Mouse (Mus musculus): ENCODE measurements around the gene Ptn.

Gene Ptn

DNA sequence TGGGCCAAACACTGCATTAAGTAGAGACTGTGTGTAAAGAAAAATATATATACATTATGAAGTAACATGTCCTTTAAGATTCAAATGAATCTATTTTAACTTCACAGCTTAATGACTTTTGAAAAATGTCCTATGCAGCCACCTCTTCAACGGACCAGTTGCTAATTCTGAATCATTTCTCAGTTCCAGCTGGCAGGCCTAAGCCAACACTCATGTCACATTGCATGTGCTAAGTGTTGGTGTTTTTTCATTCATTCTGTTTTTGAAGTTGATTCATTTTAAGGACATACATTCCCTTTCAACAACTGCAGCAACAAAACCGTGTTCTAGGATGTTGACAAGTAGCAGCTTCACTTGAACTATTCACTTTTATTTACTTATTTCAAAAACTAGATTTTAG, 6.0 kb upstream of the Ptn start:
- no peak for DNase-seq (ENCODE audit: low spot score)

DNA sequence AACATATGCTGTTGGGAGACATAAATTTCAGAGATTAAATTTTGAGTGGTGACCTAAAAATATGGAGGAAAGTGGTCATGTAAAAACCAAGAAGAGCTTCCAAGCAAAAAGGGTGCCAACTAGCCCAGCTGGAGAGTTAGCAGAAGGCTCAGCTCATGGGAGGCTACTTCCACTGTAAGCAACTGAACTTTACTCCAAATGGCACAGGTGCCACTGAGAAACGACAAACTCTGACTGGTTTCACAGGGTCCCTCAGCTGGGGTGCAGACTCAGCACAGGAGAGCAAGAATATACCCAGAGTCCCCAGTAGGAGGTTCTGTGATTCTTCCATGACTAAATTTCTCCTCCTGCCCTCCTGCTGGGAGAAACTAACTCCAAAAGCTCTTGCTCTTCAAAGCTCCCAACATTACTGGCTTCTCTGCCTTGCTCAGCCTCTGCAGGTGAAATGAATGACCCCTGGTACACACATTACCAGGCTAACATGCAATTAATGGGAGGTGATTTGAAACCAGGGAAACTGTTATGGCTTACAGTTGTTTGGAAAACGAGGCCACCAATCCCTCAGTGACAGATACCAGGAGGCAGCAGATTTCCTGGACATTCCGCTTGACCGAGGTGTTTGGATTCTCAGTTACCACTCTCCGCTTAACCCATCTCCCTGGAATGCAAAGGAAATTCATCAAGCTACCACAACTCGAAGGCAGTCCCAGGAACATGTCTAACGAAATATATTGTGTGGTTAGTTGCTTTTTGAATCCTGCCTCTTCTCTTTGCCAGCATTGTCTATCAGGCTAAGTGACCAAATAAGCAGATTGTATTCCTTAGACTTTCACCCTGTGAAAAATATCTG, 2.9 kb upstream of the Ptn start:
- no peak for DNase-seq (ENCODE audit: low spot score)

DNA sequence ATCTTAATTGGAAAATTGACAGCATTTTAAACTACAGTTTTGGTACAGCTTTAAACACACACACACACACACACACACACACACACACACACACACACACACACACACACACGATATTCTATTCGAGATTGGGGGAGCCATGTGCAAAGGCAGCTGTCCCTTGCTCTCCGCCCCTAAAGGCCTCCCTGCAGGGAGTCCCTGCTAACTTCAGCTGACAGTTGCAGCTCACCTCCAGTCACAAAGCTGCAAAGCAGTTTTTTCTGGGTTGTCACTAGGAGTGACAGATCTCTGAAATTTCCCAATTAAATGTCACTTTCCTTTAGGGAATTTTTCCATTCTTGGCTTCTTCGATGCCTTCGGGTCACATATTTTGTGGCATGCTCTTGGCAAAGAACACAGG, 428 bp upstream of the Ptn start:
- peak; percentile 53 for DNase-seq (ENCODE audit: low spot score)

DNA sequence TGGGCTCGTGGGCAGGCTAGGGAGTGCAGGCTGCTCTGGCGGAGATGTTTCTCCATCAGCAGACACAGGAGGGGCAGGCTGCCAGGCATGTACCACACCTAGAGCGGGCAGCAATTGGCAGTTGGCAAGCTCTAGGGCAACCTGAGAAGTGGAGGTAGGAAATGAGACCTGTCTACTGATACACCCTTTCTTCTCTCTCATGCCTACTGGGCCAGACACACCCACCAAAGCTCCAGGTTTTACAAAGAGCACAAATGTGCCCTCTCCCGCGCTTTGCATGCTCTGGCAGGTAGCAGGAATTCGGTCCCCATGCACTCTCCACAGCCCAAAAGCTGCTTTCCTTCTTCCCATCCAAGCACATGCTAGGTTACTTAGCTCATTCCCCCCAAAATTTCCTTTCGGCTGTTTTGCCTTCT, 701 bp downstream of the Ptn start:
- peak; percentile 63 for DNase-seq (ENCODE audit: low spot score)

DNA sequence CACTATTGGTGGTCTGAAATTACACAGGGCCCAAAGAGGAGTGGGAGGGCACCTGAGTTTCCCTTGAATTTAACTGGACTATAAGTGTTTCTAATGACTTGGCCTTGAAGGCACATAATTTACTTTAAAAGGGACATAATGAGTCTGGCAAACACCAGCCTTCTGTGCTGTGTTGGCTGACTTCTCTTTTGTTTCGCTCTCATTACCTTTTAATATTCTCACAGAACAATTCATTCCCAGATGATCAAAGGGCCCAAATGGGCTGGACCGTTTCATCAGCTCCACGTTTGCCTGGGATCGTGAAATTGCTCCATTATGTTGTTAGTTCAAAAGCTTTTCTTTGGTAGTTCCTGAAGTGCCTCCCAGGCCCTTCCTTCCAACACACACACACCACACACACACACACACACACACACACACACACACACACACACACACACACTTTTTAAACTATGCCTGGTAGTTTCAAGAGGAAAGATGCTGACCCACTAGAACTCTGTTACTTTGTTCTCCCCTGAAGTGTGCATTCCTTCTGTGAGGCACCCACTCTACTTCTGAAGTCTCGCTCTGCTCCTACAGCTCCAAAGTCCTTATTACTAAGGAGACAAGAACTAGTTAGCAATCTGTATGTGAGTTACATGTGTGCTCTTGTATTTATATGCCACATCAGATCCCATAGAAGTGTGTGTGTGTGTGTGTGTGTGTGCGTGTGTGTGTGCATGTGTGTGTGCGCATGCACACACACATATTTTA, 1.5 kb downstream of the Ptn start:
- no peak for DNase-seq (ENCODE audit: low spot score)

DNA sequence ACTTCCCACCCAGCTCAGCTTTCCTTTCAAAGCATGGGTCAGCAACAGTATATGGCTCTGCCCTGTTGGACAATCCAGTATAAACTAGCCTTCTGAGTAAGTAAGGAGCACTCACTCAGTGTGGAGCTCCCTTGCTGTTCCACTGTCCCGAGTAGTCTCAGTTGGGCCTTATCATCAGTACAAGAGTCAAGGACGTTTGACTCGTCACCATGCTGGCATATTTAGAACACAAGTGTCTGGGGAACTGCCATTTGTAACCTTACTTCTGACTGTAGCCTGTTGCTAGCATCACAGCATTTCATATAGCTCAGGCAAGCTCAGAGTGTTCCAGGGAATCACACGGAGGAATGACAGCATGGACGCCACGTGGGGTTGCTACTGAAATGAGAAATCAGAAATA, 3.1 kb downstream of the Ptn start:
- no peak for DNase-seq (ENCODE audit: low spot score)

DNA sequence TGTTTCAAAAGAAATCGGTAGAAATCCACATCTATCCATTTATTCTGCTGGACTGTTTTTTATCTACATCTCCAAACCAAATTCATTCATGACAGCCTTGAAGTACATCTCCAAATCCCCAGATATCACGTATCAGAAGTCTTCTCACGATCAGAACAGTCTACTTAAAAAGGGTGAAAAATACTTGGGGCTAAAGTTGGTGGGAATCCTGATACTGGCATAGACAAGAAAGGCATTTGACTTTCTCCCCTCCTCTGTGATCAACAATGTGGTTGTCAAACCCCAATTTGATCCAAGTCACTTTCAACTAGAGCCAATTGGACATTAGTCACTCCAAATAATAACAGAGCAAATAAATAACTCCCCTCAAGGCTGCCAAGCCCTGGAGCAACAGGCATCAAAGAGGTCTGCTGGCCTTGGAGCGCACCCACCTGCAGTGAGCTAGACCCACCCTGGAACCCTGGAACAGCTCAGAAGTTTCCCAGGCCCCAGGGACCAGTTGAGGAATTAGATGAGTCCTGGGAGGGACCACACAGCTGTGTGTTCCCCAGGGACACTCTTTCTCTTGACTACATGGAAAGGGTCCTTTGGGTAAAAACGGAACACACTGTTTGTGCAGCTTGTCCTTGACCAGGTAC, 9.6 kb downstream of the Ptn start:
- no peak for DNase-seq (ENCODE audit: low spot score)

DNA sequence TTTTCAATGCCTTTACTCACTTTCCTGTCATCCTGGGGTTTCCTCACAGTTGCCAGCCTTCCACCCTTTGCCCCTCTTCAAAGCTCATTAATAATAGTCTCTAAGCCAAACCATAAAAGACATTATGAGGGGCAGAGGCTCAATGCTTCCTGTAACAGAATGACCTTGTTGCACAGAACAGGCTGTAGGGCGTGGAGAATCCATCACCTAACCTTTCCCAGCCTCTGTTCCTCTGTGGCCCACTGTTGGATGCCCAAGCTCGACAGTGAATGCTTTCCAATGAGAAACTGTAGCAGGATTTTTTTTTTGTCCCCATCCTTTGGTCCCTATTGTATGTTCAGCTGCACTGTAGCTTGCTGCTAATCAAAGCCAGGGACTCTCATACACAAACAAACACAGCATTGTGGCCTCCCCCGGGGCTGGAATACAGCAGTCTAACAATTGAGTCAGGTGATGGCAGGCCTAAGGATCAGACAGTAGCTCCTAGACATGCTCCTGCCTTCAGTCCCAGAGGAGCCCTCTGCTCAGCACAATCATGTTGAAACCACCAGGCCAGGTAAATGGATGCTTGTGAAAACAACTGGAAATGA, 12.9 kb downstream of the Ptn start:
- no peak for DNase-seq (ENCODE audit: low spot score)

DNA sequence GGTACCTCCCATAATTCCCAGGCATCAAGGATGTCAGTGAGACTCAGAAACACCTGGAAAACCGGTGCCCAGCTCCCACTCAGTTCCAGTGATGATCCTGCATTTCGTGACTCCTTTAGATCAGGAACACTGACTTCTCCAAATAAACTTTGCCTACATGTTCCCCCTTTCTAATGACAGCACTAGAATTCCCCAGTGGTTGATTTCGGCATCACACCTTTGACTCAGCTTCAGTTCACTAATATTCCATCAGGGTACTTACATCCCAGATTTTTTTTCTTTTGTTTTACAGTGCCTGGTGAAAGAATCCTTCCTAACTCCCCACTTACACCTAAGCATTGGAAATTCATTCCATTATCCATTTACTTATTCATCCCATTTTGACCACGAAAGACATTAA, 15.5 kb downstream of the Ptn start:
- DNase-seq (ENCODE audit: low spot score) = no peak

DNA sequence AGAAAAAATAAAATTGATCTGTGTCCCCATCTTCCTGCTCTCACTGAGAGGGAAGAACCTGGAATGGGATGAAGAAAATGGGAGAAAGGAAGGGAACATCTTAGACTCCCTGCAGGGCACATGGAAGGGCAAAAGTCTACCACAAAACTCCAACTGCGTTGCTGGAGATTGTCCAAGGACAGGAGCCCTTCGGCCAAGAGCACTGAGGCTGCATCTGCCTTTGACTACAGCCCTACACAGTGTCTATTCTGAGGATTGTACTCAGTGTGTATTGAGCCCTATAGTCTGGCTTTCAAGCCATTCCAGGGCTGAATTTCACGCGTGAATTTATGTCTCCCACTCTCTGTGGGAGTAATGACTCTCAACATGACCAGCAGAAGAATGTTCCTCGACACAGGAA, 16.2 kb downstream of the Ptn start:
- no peak for DNase-seq (ENCODE audit: low spot score)

DNA sequence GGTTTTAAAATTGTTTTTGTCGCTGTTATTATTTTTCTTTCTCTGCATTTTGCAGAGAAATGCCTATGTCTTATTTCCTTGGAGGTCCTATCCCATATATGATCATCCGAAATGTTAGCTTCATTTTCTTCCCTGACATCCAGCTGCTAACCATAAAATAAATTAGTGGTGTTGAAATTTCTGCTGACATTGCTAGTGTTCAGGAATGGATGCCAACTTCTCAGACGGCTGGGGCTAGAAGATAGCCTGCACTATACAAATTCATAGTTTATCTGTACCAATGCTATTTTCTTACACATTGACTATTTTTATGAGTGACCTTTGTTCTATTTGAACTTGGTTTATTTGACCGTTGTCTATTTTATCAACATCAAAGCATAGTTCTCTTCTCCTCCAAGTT, 20.8 kb downstream of the Ptn start:
- DNase-seq (ENCODE audit: low spot score) = no peak

DNA sequence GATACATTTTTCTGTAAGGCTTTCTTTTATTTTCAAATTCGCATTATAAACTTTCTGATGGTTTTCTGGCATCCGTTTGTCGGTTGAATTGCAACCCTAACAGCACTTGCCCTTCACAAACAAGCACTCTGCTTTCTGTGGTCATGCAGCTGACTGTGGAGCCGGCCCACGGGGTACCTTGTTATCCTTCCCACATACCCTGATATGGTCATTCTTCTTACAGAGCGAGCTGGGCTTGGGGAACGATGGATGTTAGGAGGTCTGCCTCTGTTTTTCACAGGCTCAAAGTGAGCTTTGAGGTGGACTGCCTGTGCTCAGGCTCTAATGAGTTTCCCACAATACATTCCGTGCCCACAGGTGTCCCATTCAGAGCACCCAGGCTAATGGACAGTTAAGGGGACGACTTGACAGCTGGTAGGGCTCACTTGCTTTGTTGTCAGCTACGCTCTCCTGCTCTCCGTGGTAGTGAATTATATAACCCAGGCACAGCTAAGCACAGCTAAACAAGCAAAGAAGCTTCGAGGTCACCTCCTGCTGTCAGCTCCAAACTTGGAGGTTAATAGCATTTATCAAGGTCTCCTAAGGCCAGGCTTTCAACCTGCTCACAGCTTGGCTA, 21.3 kb downstream of the Ptn start:
- peak; percentile 60 for DNase-seq (ENCODE audit: low spot score)

DNA sequence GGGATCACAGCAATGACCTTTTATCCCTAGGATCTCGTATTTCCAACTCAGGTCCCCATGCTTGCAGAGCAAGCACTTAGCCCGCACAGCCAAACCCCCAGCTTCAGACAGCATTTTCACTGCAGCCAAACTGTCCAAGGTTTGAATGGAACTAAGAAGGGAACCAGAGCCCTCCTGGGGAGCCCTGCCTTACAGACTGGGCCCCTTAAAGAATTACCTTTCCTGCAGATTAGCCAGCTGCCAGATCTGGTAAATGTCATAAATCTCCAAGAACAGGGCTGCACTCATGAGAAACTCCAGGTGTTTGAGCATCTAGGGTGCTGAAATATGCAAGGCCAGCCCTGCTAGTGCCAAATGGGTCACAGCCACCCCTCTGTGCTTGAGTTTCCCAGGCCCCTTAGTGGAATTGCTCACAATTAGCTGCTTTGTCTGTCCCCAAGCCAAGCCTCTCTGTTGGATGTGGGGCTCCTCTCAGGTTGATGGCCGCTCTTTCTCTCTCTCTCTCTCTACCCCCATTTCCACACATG, 25.3 kb downstream of the Ptn start:
- DNase-seq (ENCODE audit: low spot score) = peak; percentile 62

DNA sequence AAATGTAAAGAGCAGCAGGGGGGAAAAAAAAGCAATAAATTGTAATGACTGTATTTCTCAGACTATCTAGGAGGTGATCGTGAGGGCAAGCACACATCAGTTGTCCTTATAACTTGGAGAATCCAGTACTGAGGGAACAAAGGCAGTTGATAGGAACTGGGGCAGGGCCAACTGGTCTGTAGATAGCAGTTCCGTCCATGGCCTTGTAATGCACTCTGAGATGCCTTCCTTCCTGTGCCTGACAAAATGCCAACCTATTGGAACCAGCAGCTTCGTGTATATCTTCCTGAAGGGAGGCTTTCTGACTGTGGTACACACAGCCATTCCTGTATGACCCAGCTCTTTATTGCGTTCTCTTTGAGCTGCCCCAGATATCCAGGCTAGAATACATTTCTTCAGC, 27.5 kb downstream of the Ptn start:
- DNase-seq (ENCODE audit: low spot score) = no peak

DNA sequence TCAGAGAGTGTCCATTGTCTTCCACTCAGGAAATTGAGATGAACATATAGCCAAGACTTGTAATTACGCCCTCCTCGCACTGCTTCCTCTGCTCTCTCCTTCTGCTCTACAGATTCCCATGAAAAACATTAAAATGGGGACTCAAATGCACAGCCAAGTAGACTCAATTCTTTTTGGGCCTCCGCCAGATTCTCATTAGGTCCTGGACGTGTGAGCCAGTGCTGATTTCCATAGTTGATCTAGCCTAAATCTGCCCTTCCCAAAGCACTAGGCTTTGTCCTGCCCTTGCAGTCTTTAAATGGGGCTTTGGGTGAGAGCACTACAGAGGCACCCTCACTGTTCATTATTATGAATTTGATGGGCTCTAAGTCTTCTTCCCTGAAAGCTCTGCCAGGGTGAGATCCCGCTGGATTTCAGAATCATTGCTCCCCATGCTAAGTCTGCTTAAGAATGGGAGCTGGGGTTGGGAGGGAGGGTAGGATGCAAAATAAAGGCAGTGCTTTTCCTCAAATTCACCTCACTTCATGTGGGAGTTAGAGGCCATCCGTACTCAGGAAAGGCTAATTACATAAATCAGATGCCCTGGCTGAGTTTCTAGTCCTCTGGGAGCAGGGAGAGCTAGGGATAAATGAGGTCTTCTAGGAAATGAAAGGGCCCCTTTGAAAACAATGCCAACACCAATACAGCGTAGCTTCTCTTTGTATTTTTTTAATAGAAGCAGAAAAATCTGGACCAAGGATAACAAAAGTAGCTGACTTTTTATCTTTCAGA, 32.3 kb downstream of the Ptn start:
- no peak for DNase-seq (ENCODE audit: low spot score)

DNA sequence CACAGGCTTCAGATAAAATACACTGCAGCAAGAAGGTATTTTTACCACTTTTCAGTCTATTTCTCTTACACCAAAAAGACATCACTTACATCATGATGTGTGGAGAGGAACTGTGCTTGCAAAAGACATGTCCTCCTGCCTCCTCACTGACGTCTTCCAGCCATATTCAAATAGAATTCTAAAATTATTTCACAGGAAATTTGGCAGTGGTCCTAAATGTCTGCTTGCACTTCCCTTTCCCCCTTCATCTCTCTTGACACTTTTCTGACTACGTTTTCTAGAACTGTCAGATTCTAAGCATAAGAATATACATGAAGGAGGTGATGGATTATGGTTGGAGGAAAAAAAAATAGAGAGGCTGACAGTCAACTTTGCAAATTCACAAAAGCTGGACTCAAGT, 33.0 kb downstream of the Ptn start:
- no peak for DNase-seq (ENCODE audit: low spot score)

DNA sequence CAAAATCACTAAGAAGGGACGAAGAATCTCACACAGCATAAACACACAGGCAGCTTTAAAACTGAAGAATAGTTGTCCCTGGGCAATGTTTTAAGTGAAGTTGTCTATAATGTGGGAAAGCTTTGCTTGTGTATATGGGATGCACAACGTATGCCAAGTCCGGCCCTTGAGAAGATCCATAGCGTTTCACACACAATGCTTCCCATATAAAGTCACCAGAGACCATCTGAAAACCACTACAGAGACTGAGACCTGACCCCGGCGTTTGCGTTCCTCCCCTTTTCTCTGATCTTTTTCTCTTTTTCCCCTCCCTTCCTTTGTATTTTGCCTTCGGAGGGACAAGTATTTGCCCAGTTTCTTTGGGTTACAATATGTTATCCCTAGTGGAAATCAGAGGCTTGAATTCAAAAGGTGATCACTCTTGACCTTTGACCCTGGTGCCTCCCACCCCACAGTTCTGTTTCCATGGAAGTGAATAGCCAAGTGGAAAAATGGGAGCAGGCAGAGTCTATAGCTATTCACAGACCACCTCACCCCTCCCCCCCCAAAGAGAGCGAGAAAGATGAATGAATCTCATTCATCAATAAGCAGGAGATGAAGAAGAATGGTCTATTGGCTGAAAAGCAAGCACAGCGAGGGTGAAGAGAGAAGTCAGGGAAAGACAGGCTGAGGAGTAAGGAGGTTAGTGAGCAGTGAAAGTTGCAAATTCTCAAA, 34.2 kb downstream of the Ptn start:
- DNase-seq (ENCODE audit: low spot score) = no peak

DNA sequence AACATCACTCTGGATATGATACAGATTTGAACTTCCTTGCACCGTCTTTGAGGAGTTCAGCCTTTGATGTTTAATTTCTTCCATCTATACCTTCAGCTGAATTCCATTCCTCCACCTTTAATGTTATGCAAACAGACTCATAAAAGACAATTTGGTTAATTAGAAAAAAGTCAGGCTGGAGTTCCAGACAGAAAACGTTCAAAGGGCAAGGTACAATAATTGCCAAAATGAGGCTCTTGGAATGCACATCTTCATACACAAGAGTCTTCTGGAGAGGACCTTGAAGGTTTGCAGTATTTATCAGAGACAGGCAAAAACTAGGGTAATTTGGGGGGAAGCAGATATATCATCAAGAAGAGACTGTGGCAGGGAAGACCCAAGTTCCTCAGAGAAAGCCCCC, 37.5 kb downstream of the Ptn start:
- no peak for DNase-seq (ENCODE audit: low spot score)

DNA sequence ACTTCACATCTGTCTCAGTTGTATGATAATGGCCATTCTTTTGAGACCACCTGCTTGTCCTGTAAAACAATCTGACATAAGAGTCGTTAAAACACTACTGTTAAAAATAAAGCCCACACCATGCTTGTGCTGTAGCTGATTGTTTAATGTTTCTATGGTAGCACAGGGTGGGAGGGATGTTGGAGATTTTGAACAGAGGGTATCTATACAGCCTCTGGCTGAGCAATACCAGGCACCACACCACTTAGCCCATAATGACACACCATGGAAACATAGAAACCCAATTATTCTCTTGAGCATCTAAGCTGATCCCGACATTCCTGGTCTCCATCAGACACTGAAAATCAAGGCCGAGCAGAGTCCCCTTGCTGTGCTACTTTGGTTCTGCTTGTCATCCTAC, 41.0 kb downstream of the Ptn start:
- no peak for DNase-seq (ENCODE audit: low spot score)

DNA sequence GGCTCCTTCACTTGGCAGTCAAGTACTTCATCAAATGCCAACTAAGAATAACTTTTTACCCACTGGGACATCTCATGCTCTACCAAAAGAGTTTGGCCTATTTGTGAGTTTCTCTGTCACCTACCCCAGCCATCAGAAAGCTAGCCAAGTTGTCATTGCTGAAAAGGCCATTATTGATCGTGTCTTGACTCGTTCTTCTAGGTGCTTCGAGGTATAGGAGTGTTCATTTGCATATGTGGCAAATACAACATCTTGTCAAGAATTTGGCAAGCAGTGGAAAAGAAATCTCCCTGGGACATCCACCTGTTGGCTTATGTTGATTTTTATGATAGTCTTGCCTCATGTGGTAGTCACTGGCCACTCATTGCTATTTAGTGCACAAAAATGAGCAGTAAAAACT, 43.1 kb downstream of the Ptn start:
- DNase-seq (ENCODE audit: low spot score) = no peak
